16 mouse cellular contexts compared by ENCODE assay signal in genomic region chr14:16261869-16262268, GRCm38 (mm10).
"Had no signal": no experiment of that assay in that cellular context is flagged by ENCODE, and none has a peak within 500 bp of the region (broad histone marks: within the 10 kb centered on the region; RNA-seq: fewer than 3 reads in every experiment).

No protein-coding gene starts in this region.

- DNase-seq: retina, postnatal 1 day; right cerebral cortex, adult 18-20 months; right cerebral cortex, postnatal 14 days; right cerebral cortex, postnatal 25 days; right cerebral cortex, postnatal 4 days; spleen, adult 18-20 months; thymus, adult 18-20 months; thymus, adult 2 months; thymus, postnatal 14 days; thymus, postnatal 25 days; thymus, postnatal 36 days; thymus, postnatal 4 days had no signal

- H3K9ac ChIP-seq: neural tube, embryonic 13.5 days; neural tube, embryonic 15.5 days; stomach, embryonic 15.5 days had no signal

- H3K4me3 ChIP-seq: neural tube, embryonic 13.5 days; neural tube, embryonic 15.5 days; stomach, embryonic 15.5 days had no signal

- H3K4me1 ChIP-seq: neural tube, embryonic 13.5 days; neural tube, embryonic 15.5 days; stomach, embryonic 15.5 days had no signal

- H3K9me3 ChIP-seq: neural tube, embryonic 13.5 days; neural tube, embryonic 15.5 days; stomach, embryonic 15.5 days had no signal

- H3K27me3 ChIP-seq: neural tube, embryonic 13.5 days; neural tube, embryonic 15.5 days; stomach, embryonic 15.5 days had no signal

- H3K27ac ChIP-seq: neural tube, embryonic 13.5 days; neural tube, embryonic 15.5 days; stomach, embryonic 15.5 days; stomach, postnatal 0 days had no signal

- H3K4me2 ChIP-seq: neural tube, embryonic 13.5 days; neural tube, embryonic 15.5 days; stomach, embryonic 15.5 days had no signal
